ENCODE assay signal across 7 mouse cellular contexts in genomic region chr16:92428197-92428950, GRCm38 (mm10). TPM values are rescaled to one million over a fixed set of nuclear protein-coding genes. Genes with fewer than 3 reads are reported as not detected.
A peak's percentile ranks its signal among the peaks of the same experiment; 100 is the strongest.
DNase-seq lines count a peak whose midpoint lies in the region; ATAC-seq and TF ChIP-seq lines count a peak whose summit lies in the region.

No protein-coding gene starts in this region.

- peak; percentile 68 for TF ChIP-seq EP300 in lung, postnatal 0 days (IDR thresholded peaks at IDR 0.05)

- DNase-seq in midbrain, embryonic 10.5 days (ENCODE audit: low spot score) = no peak
- DNase-seq in forebrain, embryonic 14.5 days (ENCODE audit: low spot score) = peak; percentile 64
- DNase-seq in lung, postnatal 0 days (ENCODE audit: low spot score) = peak; percentile 94
- DNase-seq in thymus, postnatal 14 days = no peak

- TF ChIP-seq CTCF in lung, postnatal 0 days (IDR thresholded peaks at IDR 0.05) = peak; percentile 59

- H3K9ac ChIP-seq in midbrain, embryonic 16.5 days (ENCODE audit: low read depth, low read length) = no peak overlapping the region
- no peak overlapping the region for H3K9ac ChIP-seq in forebrain, embryonic 14.5 days (ENCODE audit: low read length)
- no peak overlapping the region for H3K9ac ChIP-seq in intestine, embryonic 15.5 days
- H3K9ac ChIP-seq in lung, postnatal 0 days (replicated peaks; ENCODE audit: low read depth) = no peak overlapping the region

- peaks cover 4% of the 10 kb centered on the region; the same call in 1 of the 2 replicates for H3K4me1 ChIP-seq in midbrain, embryonic 16.5 days (ENCODE audit: control insufficient read depth, insufficient read depth, low read length)
- peaks cover 33% of the 10 kb centered on the region for H3K4me1 ChIP-seq in midbrain, embryonic 10.5 days
- peaks cover 9% of the 10 kb centered on the region; the same call in 1 of the 2 replicates for H3K4me1 ChIP-seq in forebrain, embryonic 14.5 days (ENCODE audit: control insufficient read depth, insufficient read depth, low read length)
- H3K4me1 ChIP-seq in intestine, embryonic 15.5 days (replicated peaks) = peaks cover 23% of the 10 kb centered on the region
- peaks cover 20% of the 10 kb centered on the region; the same call in 1 of the 2 replicates for H3K4me1 ChIP-seq in lung, postnatal 0 days (ENCODE audit: insufficient read depth, low read depth, low read length)

- H3K27me3 ChIP-seq in midbrain, embryonic 16.5 days (ENCODE audit: control insufficient read depth, insufficient read depth, low read depth, low read length) = no peaks in the 10 kb centered on the region
- no peaks in the 10 kb centered on the region for H3K27me3 ChIP-seq in midbrain, embryonic 10.5 days (ENCODE audit: low read depth, poor library complexity, severe bottlenecking)
- no peaks in the 10 kb centered on the region for H3K27me3 ChIP-seq in forebrain, embryonic 14.5 days (replicated peaks; ENCODE audit: control insufficient read depth, insufficient read depth, low read length)
- H3K27me3 ChIP-seq in intestine, embryonic 15.5 days (replicated peaks) = no peaks in the 10 kb centered on the region
- H3K27me3 ChIP-seq in lung, postnatal 0 days (replicated peaks; ENCODE audit: insufficient read depth, low read length) = no peaks in the 10 kb centered on the region

- no peak overlapping the region for H3K4me2 ChIP-seq in midbrain, embryonic 16.5 days (ENCODE audit: low read length)
- no peak overlapping the region for H3K4me2 ChIP-seq in forebrain, embryonic 14.5 days (ENCODE audit: low read length)
- 0 out of 2 replicates have a peak overlapping the region, but pooled peaks have one; percentile 18 for H3K4me2 ChIP-seq in intestine, embryonic 15.5 days (replicated peaks)
- peak overlapping the region; percentile 32 for H3K4me2 ChIP-seq in lung, postnatal 0 days (replicated peaks; ENCODE audit: low read depth, low read length)

- H3K9me3 ChIP-seq in midbrain, embryonic 16.5 days (replicated peaks; ENCODE audit: control insufficient read depth, low read length, poor library complexity, severe bottlenecking) = no peaks in the 10 kb centered on the region
- H3K9me3 ChIP-seq in midbrain, embryonic 10.5 days (replicated peaks) = no peaks in the 10 kb centered on the region
- H3K9me3 ChIP-seq in forebrain, embryonic 14.5 days (replicated peaks; ENCODE audit: control insufficient read depth, low read length) = no peaks in the 10 kb centered on the region
- H3K9me3 ChIP-seq in intestine, embryonic 15.5 days = no peaks in the 10 kb centered on the region
- no peaks in the 10 kb centered on the region for H3K9me3 ChIP-seq in lung, postnatal 0 days (ENCODE audit: low read length)

- ATAC-seq in midbrain, embryonic 16.5 days = 0 out of 2 replicates have a peak, but pooled peaks have one; percentile 15
- peak; percentile 58 for ATAC-seq in forebrain, embryonic 14.5 days
- ATAC-seq in intestine, embryonic 15.5 days = peak; percentile 39; the same call in 1 of the 2 replicates
- peak; percentile 91 for ATAC-seq in lung, postnatal 0 days
- ATAC-seq in megakaryocyte-erythroid progenitor cell, adult 5-6 weeks (replicated peaks; ENCODE audit: low FRiP score, low TSS enrichment, poor library complexity, severe bottlenecking) = no peak

- no peak overlapping the region for H3K27ac ChIP-seq in midbrain, embryonic 16.5 days (ENCODE audit: low read length)
- no peak overlapping the region for H3K27ac ChIP-seq in midbrain, embryonic 10.5 days (replicated peaks)
- peak overlapping the region; percentile 9; the same call in 1 of the 2 replicates for H3K27ac ChIP-seq in forebrain, embryonic 14.5 days (ENCODE audit: low read depth, low read length)
- H3K27ac ChIP-seq in intestine, embryonic 15.5 days = peak overlapping the region; percentile 54
- H3K27ac ChIP-seq in lung, postnatal 0 days (ENCODE audit: low read length) = peak overlapping the region; percentile 66

- 54% methylated on average over 19 of the region's 19 CpGs for WGBS in midbrain, embryonic 16.5 days
- WGBS in midbrain, embryonic 10.5 days = 82% methylated on average over 19 of the region's 19 CpGs
- WGBS in forebrain, embryonic 14.5 days = 31% methylated on average over 19 of the region's 19 CpGs
- 29% methylated on average over 19 of the region's 19 CpGs for WGBS in intestine, embryonic 15.5 days
- 6% methylated on average over 19 of the region's 19 CpGs for WGBS in lung, postnatal 0 days

- H3K36me3 ChIP-seq in midbrain, embryonic 16.5 days (ENCODE audit: control insufficient read depth, insufficient read depth, low read length) = peaks cover 8% of the 10 kb centered on the region
- peaks cover 21% of the 10 kb centered on the region for H3K36me3 ChIP-seq in midbrain, embryonic 10.5 days
- no peaks in the 10 kb centered on the region for H3K36me3 ChIP-seq in forebrain, embryonic 14.5 days (ENCODE audit: control insufficient read depth, insufficient read depth, low read length)
- H3K36me3 ChIP-seq in intestine, embryonic 15.5 days = no peaks in the 10 kb centered on the region
- no peaks in the 10 kb centered on the region for H3K36me3 ChIP-seq in lung, postnatal 0 days (ENCODE audit: insufficient read depth, low read length)

- no peak overlapping the region for H3K4me3 ChIP-seq in midbrain, embryonic 16.5 days (ENCODE audit: low read depth, low read length)
- no peak overlapping the region for H3K4me3 ChIP-seq in midbrain, embryonic 10.5 days
- no peak overlapping the region for H3K4me3 ChIP-seq in forebrain, embryonic 14.5 days (ENCODE audit: low read depth, low read length)
- H3K4me3 ChIP-seq in intestine, embryonic 15.5 days (replicated peaks) = no peak overlapping the region
- no peak overlapping the region for H3K4me3 ChIP-seq in lung, postnatal 0 days (ENCODE audit: low read depth, low read length)

RNA-seq across cellular contexts. Expression of gene Rcan1, which starts 42.3 kb away (rescaled TPM):
- 76.3 and 80.8 TPM in 2 replicates for polyA plus RNA-seq in midbrain, embryonic 16.5 days (2015; fragmentation: Nextera tagmentation; extraction: Ambion mirVana)
- 38.8 and 40.6 TPM in 2 replicates for polyA plus RNA-seq in midbrain, embryonic 10.5 days (2016; fragmentation: Nextera tagmentation; extraction: Ambion mirVana)
- 46.3 and 49.0 TPM in 2 replicates for polyA plus RNA-seq in forebrain, embryonic 14.5 days (2014; fragmentation: Nextera tagmentation; extraction: Ambion mirVana)
- 23.5 and 24.0 TPM in 2 replicates for polyA plus RNA-seq in intestine, embryonic 15.5 days (2015; fragmentation: Nextera tagmentation; extraction: Ambion mirVana)
- 54.7 and 56.1 TPM in 2 replicates for polyA plus RNA-seq in lung, postnatal 0 days (2015; fragmentation: Nextera tagmentation; extraction: Ambion mirVana)
- 7.2 and 12.7 TPM in 2 replicates for total RNA-seq in megakaryocyte-erythroid progenitor cell, adult 5-6 weeks (2014; fragmentation: Nextera tagmentation)
- total RNA-seq in megakaryocyte-erythroid progenitor cell, adult 5-6 weeks (2017) = 7.9 and 10.9 TPM in 2 replicates

RNA-seq across cellular contexts. Expression of gene Clic6, which starts 57.2 kb away (rescaled TPM):
- polyA plus RNA-seq in midbrain, embryonic 16.5 days (2015; fragmentation: Nextera tagmentation; extraction: Ambion mirVana) = 2.7 and 3.2 TPM in 2 replicates
- polyA plus RNA-seq in midbrain, embryonic 10.5 days (2016; fragmentation: Nextera tagmentation; extraction: Ambion mirVana) = 1.5 and 2.1 TPM in 2 replicates
- polyA plus RNA-seq in forebrain, embryonic 14.5 days (2014; fragmentation: Nextera tagmentation; extraction: Ambion mirVana) = 3.0 and 4.6 TPM in 2 replicates
- 80.6 and 81.8 TPM in 2 replicates for polyA plus RNA-seq in intestine, embryonic 15.5 days (2015; fragmentation: Nextera tagmentation; extraction: Ambion mirVana)
- 14.5 and 16.4 TPM in 2 replicates for polyA plus RNA-seq in lung, postnatal 0 days (2015; fragmentation: Nextera tagmentation; extraction: Ambion mirVana)
- total RNA-seq in megakaryocyte-erythroid progenitor cell, adult 5-6 weeks (2014; fragmentation: Nextera tagmentation) = not detected in 2 replicates
- not detected in 2 replicates for total RNA-seq in megakaryocyte-erythroid progenitor cell, adult 5-6 weeks (2017)

Comparison
In these comparisons a context has a peak if more than half of its experiments do, and no peak if none do; other contexts are left out.
1. H3K27ac ChIP-seq: peak in forebrain, embryonic 14.5 days (single experiment), intestine, embryonic 15.5 days (single experiment) and lung, postnatal 0 days (single experiment); none in midbrain, embryonic 16.5 days (single experiment) and midbrain, embryonic 10.5 days (single experiment).
2. H3K4me2 ChIP-seq: peak in intestine, embryonic 15.5 days (single experiment) and lung, postnatal 0 days (single experiment); none in midbrain, embryonic 16.5 days (single experiment) and forebrain, embryonic 14.5 days (single experiment).
3. DNase-seq: peak in forebrain, embryonic 14.5 days (single experiment) and lung, postnatal 0 days (single experiment); none in midbrain, embryonic 10.5 days (single experiment) and thymus, postnatal 14 days (single experiment).